In genomic region chr6:24407743-24408142, GRCm38 (mm10) we compare ENCODE assay signal across 12 mouse cellular contexts.
"Had no signal": no experiment of that assay in that cellular context is flagged by ENCODE, and none has a peak within 500 bp of the region (broad histone marks: within the 10 kb centered on the region; RNA-seq: fewer than 3 reads in every experiment).

No protein-coding gene starts in this region.

- DNase-seq: kidney, adult 11 months; kidney, postnatal 10 days; kidney, postnatal 36 days; liver, embryonic 13.5 days; lung, adult 2 months; lung, postnatal 14 days; lung, postnatal 4 days; midbrain, embryonic 14.5 days; right cerebral cortex, postnatal 4 days; thymus, adult 2 months; thymus, postnatal 14 days; thymus, postnatal 4 days had no signal
